Mouse (Mus musculus) spleen, postnatal 10 days (tissue): ENCODE measurements at regions not wholly inside any gene's neighbourhood (a gene's known extent, or its start where the extent isn't known, plus 50 kb on each side); places are given as distances from the start of the nearest gene placed in this dataset.

Experiments
- DNase-seq, 2 experiments: peaks; one replicate each; pipeline ENCODE4 v3.0.0; 2021 to 2022; ENCODE audit warnings: low spot score in 2 of 2

GRCm38 (mm10) chr13:51016956-51017703 lies 83.5 kb upstream of the Spin1 start:
- DNase-seq = no peak

- DNase-seq = no peak
Measured at GRCm38 (mm10) chr13:51017727-51018321, 82.9 kb upstream of the Spin1 start.

DNA sequence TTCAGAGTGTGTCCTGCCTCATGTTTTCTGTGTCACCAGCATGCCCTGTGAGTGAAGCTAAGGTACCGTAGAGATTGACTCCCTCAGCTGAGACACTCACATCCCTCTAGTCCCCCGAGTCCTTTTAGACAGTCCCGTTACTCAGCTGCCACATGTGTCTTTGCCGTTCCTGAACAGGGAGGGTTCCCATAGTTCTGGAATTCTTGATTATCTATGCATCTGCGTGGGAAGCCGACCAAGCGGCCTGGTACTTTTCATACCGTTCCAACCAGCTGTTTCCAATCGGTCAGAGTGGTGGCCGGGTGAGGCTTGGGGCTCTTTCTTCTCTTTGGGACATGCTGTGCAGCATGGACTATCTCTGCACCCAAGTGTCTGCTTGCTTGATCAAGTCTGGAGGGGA lies 82.3 kb upstream of the Spin1 start:
- DNase-seq = no peak

- DNase-seq = no peak
Measured at GRCm38 (mm10) chr13:51022401-51023250, 78.1 kb upstream of the Spin1 start.

DNA sequence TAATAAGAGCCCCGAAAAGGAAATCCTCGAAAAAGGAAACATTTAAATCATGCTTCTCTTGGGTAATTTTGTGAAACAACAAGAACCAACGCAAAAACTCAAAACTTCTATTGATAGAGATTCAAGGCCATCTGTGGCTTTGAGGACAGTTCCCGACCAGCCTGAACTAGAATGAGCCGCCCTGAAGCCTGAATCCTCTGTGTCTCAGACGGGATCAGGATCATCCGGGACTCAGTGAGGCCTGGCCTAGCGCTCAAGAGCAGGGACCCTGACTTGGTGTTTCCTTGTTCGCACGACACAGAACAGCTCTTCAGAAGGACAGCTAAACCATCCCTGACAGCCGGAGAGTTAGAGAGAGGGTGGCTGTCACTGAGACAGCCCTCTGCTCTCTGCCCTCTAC lies 77.4 kb upstream of the Spin1 start:
- no peak for DNase-seq

GRCm38 (mm10) chr13:51026311-51026918 lies 74.3 kb upstream of the Spin1 start:
- no peak for DNase-seq

GRCm38 (mm10) chr13:51037850-51038450 lies 62.7 kb upstream of the Spin1 start:
- DNase-seq = no peak

- no peak for DNase-seq
Measured at GRCm38 (mm10) chr13:51038955-51039354, 61.7 kb upstream of the Spin1 start.

- no peak for DNase-seq
Measured at GRCm38 (mm10) chr13:51041121-51041520, 59.6 kb upstream of the Spin1 start.

- DNase-seq = no peak
Measured at GRCm38 (mm10) chr13:51042881-51043402, 57.7 kb upstream of the Spin1 start.
